Mouse (Mus musculus): ENCODE data around the gene Zfp541.

Gene Zfp541

DNA sequence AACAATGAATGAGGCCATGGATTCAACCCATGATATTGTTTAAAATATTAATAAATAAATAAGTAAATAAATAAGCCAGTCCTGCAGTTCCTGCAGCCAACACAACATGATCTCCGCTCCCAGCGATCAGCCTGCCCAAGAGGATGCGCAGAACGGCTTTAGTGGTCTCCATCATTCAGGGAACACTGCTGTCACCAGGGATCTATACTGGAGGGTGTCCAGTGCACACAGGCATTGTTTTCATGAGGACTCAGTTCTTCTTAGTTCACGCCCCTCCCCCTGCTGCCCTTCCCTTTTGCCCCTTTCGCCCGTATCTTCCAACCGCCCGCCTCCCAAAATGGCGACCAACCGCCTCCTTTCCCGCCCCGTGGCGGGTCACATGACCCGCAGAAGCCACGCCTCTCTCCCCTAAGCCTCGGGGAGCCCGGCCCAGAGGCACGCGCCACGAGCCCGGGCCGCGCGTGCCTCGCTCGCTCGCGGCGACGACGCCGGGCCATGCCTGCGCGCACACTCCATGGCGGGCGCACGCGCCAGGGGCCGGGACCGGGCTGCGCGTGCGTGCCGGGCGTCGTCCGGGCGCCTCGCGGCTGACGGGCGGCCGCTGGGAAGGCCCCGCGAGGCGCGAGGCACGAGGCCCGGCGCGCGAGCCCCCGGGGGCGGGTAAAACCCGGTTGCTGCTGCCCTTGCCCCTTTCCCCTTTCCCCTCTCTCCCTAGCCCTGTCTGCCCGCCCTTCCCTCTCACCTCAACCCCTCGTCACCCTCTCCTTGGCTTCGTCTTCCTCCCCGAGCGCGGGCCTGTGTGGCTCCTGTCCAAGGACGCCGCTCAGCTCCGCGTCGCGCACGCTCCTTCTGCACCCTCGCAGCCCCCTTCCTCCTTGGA is at the start of gene Zfp541:
Gene Zfp541 (plus strand): TSS at position 596 of the 880 bp plus-strand sequence.
- no peak for DNase-seq (ENCODE audit: low spot score)

DNA sequence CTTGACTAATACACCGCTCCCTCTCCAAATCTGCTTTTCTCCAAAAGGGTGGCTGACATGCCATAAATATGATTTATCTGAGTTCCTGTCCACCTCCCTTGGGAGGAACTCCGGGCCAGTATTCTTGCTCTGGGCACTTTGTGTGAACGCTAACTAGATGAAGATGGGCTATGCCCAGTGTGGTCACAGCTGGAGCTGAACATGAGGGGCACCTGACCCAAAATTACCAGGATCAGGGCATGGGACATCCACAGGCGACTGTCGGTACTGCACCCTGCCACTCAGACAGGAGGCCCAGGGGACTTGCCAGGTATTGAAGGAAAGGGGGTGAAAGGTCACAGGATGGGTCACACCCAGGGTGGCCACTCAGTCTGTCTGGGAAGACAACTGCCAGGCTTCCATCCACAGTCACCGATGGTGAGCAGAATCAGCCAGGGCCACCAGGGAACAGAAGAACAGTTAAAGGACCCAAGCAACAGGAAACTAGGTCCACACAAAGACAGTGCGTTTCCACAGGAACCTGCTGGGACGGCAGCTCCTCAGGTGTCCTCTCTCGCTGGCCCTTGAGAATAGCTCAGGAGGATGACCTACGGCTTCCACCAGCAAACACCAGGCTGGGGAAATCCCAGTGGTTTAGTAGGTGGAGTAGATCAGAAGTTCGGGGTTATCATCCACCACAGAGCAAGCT is 48.9 kb upstream of the Zfp541 start:
- no peak for DNase-seq (ENCODE audit: low spot score)

DNA sequence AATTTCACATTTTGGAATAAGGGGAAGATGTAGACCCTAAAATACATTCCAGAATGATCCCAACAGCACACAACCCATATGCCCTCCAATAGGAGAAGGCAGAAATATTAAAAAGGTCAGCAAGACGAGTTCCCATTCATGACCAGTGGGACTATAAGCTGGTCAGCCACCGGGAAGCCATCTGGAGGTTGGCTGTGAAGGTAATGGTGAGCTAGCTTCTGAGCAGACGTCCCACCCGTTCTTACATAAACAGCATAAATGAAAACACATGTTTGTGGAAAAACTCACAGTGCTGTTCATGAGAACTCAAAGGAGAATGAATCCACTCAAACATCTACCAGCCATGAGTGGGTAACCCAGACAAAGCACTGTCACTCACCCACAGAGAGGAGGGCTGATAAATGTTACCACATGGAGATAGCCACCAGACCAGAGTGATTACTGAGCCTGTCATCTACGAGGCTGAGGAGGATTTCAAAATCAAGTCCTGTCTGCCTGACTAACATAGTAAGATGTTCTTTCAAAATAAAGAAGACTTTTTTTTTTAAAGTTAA is 47.8 kb upstream of the Zfp541 start:
- no peak for DNase-seq (ENCODE audit: low spot score)

DNA sequence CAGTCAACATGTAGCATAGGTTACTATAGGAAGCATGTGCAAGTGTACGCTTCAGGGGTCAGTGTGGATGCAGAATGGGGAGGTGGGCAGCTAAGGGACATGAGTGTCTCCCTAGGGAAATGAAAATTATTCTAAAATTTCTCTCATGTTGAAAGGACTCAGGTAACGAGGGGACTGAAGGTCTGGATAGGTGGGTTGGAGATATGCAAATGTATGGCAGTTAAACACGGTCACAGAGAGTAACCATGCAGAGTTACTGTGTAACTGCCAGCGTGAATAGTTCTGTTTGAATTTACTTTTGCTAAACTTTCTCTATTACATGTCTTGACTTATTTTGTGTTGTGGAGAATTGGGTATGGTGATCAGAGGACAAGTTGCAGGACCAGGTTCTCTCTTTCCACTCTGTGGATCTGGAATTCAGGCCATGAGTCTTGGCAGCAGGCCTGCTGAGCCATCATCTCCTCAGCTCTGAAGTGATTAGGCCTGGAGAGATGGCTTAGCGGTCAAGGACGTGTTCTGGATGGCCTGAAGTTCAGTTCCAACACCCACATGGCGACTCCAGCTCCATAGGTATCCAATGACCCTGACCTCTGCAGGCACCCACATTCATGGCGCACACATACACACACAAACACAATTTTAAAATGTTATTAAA is 47.0 kb upstream of the Zfp541 start:
- no peak for DNase-seq (ENCODE audit: low spot score)

DNA sequence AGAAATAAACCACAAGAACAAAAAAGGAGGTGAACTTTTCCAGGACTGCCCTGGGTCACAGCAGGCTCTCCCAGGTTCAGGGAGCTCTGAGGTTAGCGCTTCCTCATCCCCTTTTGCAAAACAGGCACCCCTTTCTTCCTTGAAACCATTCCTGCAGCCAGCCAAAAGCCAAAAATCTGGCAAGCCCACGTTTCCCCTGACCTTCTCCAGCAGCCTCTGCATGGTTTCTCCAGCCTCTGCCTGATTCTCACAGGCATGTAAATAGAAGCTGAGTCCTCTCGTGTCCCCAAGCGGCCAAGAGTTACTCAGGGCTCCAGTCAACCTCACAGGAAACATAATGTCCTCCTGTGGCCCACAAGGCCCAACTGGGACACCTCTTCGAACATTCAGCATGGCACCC is 46.2 kb upstream of the Zfp541 start:
- DNase-seq (ENCODE audit: low spot score) = no peak

DNA sequence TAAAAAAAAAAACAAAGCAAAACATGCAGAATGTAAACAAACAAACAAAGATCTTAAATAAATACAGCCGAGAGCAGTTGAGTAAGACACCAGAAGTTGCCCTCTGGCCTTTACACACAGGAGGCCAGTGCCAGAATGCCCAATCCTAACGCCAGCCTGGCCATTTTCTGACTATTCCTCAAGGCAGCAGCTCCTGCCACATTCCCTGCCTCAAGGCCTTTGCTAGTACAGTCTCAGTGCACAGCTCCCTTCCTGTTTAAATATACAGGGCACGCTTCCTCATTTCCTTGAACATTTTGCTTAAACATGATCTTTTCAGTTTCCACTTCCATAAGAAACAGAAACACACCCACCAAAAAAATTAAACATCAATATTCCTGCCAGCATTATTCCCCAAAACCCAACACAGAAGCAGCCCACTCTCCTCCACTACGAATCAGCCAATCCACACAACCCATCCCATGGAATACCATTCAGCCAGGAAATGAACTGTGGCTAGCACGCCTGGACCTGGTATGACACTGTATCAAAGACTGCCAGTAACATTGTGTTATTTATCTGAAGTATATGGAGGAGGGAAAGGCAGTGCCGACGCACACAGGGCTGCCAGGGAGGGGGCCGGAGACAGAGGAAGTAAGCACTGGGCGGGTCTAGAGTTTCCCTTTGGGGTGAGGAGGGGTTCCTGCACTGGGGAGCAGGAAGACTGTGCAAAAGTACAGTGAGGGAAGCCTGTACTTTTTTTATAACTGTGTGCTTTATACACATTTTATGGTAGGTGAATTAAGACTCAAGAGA is 43.4 kb upstream of the Zfp541 start:
- DNase-seq (ENCODE audit: low spot score) = no peak

DNA sequence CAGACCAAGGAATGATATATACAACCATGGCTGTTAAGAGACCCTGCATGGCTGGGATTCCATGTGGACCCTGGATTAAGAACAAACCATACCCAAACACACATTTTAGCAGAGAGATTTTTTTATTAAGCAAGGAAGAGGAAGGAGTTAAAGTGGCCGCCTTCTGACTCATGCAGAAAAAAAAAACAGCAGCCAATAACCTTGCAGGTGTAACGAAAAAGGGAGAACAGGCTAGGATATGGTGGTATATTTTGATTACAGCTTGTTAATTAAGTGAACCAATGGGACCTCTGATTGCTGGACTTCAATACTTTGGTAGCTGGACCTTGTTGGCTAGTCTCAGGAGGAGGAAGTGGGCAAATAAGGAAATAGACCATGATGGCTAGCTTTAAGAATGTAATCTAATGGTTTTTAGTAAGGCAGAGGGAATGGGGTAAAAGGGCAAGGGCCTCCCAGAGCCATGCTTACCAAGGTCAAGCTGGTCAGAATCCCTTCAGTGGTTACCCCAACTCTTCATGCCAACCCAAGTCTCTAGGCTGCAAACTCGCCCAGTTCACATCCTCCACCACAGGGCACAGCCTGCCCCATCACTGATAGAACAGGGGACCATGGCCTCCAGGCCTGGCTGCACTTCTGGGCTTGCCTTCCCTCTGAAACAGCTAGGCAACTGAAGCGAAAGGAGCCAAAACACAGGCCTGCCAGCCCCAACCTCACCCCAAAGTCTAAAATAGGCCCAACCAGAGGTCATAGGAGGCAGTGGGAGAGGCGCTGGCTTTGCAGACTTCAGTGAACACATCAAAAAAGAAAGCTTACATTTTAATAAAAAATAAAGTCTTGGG is 42.1 kb upstream of the Zfp541 start:
- DNase-seq (ENCODE audit: low spot score) = no peak

DNA sequence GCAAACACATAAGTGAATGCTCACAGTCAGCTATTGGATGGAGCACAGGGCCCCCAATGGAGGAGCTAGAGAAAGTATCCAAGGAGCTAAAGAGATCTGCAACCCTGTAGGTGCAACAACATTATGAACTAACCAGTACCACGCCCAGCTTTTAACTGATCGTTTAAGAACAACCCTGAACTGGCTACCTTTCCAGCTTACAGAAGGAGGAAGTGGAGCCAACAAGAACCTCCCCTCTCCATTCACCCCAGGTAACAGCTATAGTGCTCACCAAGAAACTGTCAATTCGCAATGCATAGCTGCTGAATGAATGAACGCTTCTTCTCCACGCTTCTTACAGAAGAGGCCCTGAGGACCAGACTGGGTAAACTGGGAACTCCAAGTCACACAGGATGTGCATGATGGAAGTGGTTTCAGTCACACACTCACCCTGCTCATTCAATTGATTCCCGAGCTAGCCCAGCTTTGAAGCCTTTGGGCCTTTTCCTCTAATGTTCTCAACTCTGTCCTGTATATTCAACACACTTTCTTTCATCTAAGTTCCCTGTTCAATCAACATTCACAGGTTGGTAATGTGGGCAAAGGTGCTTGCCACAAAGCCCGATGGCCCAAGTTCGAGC is 36.9 kb upstream of the Zfp541 start:
- no peak for DNase-seq (ENCODE audit: low spot score)

DNA sequence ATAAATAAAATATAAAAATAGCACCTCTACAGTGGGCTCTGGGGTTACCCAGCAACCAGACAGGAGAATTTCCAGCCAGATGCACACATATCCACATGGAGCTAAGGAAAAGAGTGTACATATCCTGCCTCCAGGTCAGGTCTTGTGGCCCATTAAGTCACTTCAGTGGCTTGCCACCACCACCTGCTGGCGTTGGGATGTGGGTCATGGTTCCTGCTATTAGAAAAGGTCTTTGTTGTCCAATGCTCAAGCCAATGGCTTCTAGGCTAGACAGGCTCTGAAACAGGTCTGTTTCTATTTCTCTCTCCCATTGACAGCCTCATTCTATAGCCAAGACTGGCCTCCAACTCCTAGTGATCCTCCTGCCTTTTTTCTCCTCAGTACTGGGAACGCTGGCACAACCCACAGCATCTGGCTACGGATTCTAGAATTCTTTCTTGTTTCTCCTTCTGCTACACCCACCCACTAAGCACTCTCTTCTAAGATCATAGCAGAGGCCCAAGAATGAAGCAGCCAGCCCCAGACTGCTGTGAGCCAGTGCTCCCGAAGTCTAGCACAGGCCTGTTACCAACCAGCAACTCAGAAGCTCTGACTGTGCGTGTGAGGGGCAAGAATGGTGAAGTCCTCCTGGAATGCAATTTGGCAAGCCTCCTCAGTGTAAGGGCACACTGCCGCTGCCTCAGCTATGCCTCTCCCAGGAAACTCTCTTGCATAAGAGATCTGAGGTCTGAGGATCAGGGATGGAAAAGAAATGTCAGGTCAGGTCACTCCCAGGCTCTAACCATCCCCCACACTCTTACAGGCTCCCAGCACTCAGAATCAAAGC is 33.3 kb upstream of the Zfp541 start:
- DNase-seq (ENCODE audit: low spot score) = no peak

DNA sequence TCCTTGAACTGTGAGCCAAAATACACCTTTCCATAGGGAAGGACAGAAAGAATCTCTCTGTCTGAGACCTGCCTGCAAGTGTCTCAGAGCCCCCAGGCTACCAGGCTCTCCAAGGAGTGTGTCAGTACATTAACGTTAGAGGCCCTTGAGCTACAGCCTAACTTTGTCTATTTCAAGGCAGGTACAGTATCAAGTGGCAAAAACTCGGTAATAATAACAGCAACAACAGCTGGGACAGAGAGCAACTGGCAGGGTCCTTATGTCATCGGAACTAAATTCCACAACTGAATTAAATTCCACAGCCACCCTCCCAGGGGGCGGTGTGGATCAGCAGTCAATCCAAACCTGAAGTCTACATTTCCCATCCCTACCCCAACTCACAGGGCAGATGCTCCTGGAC is 30.5 kb upstream of the Zfp541 start:
- no peak for DNase-seq (ENCODE audit: low spot score)

DNA sequence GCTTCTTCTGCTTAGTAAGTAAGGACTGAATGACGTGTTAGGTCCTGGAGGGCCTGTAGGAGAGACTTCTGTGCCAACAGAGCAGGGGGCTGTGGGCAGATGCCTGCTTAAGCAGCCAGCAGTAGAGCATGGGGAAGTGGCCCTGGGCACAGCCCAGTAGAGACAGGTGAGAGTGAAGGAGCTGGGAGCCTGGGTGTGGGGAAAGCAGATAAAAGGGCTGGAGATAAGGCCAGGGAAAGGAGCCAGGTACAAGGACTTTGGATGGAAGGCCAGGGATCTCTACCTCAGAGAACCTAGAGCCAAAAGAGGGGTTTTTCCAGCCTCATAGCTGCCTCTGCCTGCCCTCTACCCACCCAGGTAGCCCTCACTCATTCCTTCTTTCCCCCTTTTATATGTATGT is 28.6 kb upstream of the Zfp541 start:
- no peak for DNase-seq (ENCODE audit: low spot score)

DNA sequence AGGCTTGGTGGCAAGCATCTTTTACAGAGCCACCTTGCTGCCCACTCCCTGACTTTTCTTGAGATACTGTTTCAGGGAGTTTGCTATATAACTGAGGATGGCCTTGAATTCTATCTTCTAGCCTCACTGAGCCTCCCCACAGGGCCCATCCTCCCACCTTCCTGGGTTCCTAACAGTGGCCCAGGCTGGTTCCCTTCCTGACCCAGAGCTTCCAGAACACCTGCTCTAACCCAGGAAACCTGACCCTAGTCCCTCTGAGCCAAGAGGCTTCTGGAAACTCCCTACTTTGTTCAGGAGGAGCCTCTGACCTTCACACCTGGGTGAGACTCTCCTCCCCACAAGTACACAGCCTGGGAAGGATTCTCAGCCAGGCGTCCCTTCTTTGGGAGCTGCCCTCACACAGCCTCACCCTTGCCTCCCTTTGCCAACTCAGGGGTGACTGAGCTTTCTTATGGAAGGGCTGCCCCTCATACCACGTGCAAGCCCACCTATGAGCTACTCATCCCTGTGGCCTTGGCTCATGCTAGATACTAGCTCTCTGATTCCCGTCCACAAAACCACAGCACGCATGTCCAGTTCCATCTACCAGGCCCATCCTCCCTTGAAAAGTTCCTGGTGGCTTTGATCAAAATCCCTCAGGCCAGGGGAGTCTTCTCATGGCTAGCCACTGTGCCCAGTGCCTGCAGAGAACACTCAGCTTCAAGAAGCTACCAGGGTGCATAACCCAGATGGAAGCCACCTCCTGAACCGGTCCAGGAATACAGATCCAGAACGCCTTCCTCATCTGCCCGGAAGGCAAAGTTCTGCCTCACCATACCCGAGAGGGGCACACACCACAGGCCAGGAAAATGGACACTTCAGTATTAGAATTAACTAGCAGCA is 27.8 kb upstream of the Zfp541 start:
- DNase-seq (ENCODE audit: low spot score) = no peak

DNA sequence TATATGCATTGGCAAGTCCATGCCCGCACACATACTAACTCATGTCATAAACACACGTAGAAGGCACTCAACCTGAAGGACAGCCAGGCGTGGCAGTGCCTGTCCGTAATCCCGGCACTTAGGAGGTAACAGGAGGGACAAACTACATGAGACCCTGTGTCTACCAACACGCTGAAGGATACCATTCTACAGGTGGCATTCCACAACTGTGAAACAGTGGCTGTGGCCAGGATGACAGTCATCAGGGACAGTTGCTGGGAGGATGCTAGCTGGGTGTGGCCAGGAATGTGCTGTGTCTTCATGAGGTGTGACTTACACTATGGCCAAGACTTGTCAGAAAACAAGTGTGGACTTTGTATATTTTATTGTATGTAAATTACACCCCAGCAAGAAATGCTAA is 24.6 kb upstream of the Zfp541 start:
- no peak for DNase-seq (ENCODE audit: low spot score)

DNA sequence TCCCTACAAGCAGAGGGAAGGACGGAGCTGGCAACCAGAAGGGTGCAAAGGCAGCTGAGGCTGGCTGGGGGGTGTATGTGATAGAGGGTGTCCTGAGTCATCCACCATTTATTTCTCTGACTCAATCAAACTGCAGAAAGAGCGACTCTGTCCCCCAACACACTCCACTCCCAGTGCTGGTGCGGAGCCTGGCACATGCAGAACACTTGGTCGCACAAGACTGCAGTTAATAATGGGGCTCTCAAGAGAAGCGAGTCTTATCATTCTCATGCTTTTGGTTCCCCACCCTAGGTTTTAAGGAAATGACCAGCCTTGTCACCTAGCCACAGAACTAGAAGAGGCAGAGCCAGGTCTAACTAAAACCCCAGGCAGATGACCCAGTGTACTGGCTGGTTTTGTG is 22.3 kb upstream of the Zfp541 start:
- no peak for DNase-seq (ENCODE audit: low spot score)

DNA sequence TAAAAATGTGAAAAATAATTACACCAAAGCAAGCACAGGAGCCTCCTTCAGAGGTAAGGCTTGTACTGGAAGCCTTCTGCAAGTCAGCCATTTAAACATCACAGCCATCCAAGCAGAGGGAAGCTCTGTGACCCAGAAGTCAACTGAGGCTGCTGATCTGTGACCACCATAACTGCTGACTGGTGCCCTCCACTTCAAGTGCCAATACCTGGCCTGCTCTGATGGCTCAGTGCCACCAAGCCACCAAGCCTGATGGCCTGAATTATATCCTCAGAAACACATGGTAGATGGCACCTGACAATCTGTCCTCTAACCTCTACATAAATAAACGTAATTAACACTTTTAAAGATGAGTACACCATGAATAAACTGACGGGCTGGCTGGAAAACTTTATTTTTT is 20.4 kb upstream of the Zfp541 start:
- DNase-seq (ENCODE audit: low spot score) = no peak

DNA sequence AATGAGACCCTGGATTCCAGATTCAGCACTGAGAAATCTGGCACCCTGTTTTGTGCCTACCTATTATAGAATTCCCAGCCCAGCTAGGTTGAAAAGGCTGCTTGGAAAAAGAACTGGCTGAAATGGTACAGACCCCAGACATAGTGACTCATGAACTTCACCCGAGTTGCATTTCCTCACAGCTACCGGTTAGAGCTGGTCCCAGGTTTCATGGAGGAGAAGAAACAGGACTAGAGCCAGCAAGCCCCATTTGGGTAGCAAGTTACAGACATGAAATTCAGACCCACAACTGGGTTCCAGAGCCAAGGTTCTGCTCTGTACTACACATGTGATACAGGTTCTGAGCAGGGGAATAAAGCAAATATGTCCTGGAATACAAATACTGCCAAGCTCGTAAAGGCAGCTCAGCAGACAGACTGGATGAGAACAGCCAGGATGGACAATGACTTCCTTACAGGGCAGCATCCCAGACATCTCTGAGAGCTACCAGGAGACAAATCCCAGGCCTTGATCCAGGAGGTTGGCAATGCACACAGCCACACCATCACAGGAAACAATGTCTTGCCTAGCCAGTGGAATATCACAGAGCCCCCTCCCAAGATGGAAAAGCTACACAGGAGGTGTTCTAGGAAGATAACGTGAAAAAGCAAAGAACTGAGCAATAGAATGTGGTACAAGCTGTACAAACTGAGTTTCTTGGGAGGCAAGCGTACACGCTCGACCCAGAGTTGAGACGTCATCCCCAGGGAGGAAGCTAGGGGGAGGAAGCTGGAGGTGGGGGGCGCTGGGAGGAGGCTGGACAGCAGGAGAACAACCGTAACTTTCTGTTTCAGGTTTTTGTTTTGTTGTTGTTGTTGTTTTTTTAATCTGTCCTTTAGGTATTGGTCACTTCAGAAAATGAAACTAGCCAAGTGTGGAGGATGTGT is 18.5 kb upstream of the Zfp541 start:
- no peak for DNase-seq (ENCODE audit: low spot score)

DNA sequence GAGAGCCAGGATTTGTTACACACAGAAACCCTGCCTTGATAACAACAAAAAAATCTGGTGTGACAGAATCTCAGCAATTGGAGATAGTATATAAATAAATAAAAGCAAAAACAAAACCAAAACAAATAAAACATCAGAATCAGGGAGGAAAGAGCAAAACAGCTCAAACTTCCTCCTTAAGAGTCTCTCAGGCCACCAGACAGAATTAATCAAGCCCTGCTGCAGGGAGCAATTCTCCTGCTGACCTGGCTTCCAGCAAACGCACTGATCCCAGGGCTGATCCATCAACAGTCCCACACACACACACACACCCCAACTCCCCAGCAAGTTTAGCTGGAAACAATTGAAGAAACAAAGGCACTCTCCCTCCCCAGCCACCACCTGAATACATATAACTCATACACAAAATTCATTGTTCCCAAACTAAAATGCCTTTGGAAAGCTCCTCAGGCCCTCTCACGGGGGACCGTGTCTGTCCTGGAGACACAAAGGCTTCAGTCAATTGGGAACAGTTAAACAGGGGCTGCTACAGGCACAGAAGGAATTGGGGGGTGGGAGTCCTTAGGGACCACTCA is 17.7 kb upstream of the Zfp541 start:
- DNase-seq (ENCODE audit: low spot score) = no peak

All from c-Kit-positive CD71-positive TER-119-positive erythroid progenitor cells, embryonic 14.5 days (primary cell).